Mouse (Mus musculus) lung, embryonic 16.5 days (tissue): Measurements from ENCODE around the gene Spout1. TPM values are rescaled to one million over a fixed set of nuclear protein-coding genes. Genes with fewer than 3 reads are reported as not detected.

Experiments
- ATAC-seq: fragments of 200-750 bp; cut with Nextera tagmentation; 2 replicates; pipeline ENCODE4 v1.8.0; 2017; ENCODE audit warnings: low read depth, mild to moderate bottlenecking, moderate library complexity
- H3K27ac ChIP-seq: fragments of 300-500 bp; sonication (generic); 2 replicates; pipeline ENCODE4 v1.5.1; 2014; ENCODE audit warnings: mild to moderate bottlenecking, control low read depth, low read length
- H3K27me3 ChIP-seq: fragments of 300-500 bp; sonication (generic); 2 replicates; pipeline ENCODE4 v1.6.1; 2014; ENCODE audit warnings: low read depth, low read length, mixed read lengths; ENCODE audit not compliant: control insufficient read depth, insufficient read depth
- H3K36me3 ChIP-seq: fragments of 300-500 bp; sonication (generic); 2 replicates; pipeline ENCODE4 v1.6.1; 2014; ENCODE audit warnings: low read length; ENCODE audit not compliant: control insufficient read depth, insufficient read depth
- H3K4me1 ChIP-seq: fragments of 300-500 bp; sonication (generic); replicated peaks from 2 replicates; pipeline ENCODE4 v1.6.1; 2014; ENCODE audit warnings: low read length, mixed read lengths; ENCODE audit not compliant: control insufficient read depth, insufficient read depth
- H3K4me2 ChIP-seq: fragments of 300-500 bp; sonication (generic); 2 replicates; pipeline ENCODE4 v1.6.1; 2014; ENCODE audit warnings: low read depth, low read length, control low read depth
- H3K4me3 ChIP-seq: fragments of 300-500 bp; sonication (generic); 2 replicates; pipeline ENCODE4 v1.5.1; 2014; ENCODE audit warnings: mild to moderate bottlenecking, low read length, control low read depth
- H3K9ac ChIP-seq: fragments of 300-500 bp; sonication (generic); 2 replicates; pipeline ENCODE4 v1.6.1; 2014; ENCODE audit warnings: low read length, control low read depth
- H3K9me3 ChIP-seq: fragments of 300-500 bp; sonication (generic); 2 replicates; pipeline ENCODE4 v1.6.1; 2016; ENCODE audit warnings: low read length; ENCODE audit not compliant: control insufficient read depth
- WGBS: fragments of 180-500 bp; shearing (Covaris S2); extraction: QIAGEN DNeasy Blood & Tissue Kit; methylation state at CpG from one replicate; pipeline ENCODE4 v1.1.7; 2014; 5-methylcytosine and 5-hydroxymethylcytosine counted together
- polyA plus RNA-seq: library from polyadenylated mRNA; unstranded; fragments of >200 nt; fragmentation: Nextera tagmentation; extraction: Ambion mirVana; gene quantifications from 2 replicates; pipeline ENCODE4 v1.2.1, GENCODE M21; 2015

The Spout1 gene
- 66.6 TPM in 2 replicates for polyA plus RNA-seq

GRCm38 (mm10) chr2:30177700-30178675, at the start of gene Spout1:
TSS of gene Spout1 (minus strand) at chr2:30178459.
- 1% methylated on average over 54 of the region's 54 CpGs for WGBS
- ATAC-seq: peak; percentile 100
- 0 out of 2 replicates have a peak within 1 kb of the TSS, but pooled peaks have one; percentile 12 for H3K27ac ChIP-seq

DNA sequence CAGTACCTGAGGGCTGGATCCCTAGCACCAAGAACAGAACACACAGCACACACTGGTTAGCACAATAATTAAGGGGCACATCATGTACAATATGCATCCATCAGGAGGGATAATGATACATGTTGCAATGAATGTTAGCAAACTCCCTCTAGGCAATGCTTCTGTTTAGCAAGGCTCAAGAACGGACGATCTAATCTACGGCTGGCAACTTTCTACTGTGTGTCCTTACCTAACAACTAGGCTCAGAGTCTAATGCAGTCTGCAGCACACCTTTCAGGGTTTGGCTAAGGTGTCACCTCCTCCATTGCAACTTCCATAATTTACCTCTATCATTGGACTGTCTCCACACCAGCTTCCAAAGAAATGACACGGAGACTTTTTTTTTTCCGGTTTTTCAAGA, 38.0 kb upstream of the Spout1 start:
- Histone ChIP-seq H3K27me3 (no peaks in the 10 kb centered on the region), H3K36me3 (no peaks in the 10 kb centered on the region), H3K27ac (no peak overlapping the region), H3K4me1 (no peaks in the 10 kb centered on the region), H3K9ac (no peak overlapping the region), H3K9me3 (no peaks in the 10 kb centered on the region), H3K4me2 (no peak overlapping the region), H3K4me3 (no peak overlapping the region)
- ATAC-seq: no peak
- WGBS: 93% methylated on average over 5 of the region's 5 CpGs

More at GRCm38 (mm10) chr2:30177700-30178675, at the start of gene Spout1:
- H3K36me3 ChIP-seq: peaks cover 29% of the 10 kb centered on the region
- H3K9ac ChIP-seq: peak within 1 kb of the TSS; percentile 79
- H3K4me2 ChIP-seq: peak within 1 kb of the TSS; percentile 57
- no peaks in the 10 kb centered on the region for H3K27me3 ChIP-seq
- no peaks in the 10 kb centered on the region for H3K9me3 ChIP-seq
- peak within 1 kb of the TSS; percentile 81 for H3K4me3 ChIP-seq
- peaks cover 8% of the 10 kb centered on the region for H3K4me1 ChIP-seq

GRCm38 (mm10) chr2:30215493-30215892, 37.2 kb upstream of the Spout1 start:
- H3K9me3 ChIP-seq: no peaks in the 10 kb centered on the region
- ATAC-seq: no peak
- H3K4me3 ChIP-seq: no peak overlapping the region
- H3K9ac ChIP-seq: no peak overlapping the region
- 51% methylated on average over 6 of the region's 6 CpGs for WGBS
- H3K27ac ChIP-seq: 0 out of 2 replicates have a peak overlapping the region, but pooled peaks have one; percentile 6
- no peak overlapping the region for H3K4me2 ChIP-seq
- H3K4me1 ChIP-seq: no peaks in the 10 kb centered on the region
- no peaks in the 10 kb centered on the region for H3K27me3 ChIP-seq
- no peaks in the 10 kb centered on the region for H3K36me3 ChIP-seq

DNA sequence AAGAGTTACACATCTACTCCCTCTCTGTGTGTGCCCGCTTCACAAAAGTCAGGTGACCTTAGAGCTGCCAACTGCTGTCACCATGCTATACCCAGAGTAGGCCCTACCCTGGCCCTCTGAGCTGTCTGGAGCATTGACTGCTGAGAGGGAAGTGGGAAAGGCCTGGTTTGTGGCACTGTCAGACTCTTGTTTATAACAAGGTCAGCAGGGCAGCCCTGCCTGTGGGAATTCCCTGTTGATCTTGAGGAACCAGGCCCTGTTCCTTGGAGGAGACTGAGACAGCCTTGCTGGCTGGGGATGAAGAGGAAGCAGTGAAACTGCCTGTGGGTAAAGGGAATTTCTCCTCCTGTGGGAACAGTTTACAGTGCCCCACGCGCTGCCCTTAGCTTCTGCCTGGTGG, 36.5 kb upstream of the Spout1 start:
- Histone ChIP-seq H3K27me3 (no peaks in the 10 kb centered on the region), H3K4me3 (no peak overlapping the region), H3K9me3 (no peaks in the 10 kb centered on the region), H3K9ac (no peak overlapping the region), H3K27ac (no peak overlapping the region), H3K36me3 (no peaks in the 10 kb centered on the region), H3K4me2 (no peak overlapping the region), H3K4me1 (no peaks in the 10 kb centered on the region)
- ATAC-seq: no peak
- WGBS: 81% methylated on average over 3 of the region's 3 CpGs

- Histone ChIP-seq H3K4me1 (no peaks in the 10 kb centered on the region), H3K9me3 (no peaks in the 10 kb centered on the region), H3K4me2 (no peak overlapping the region), H3K4me3 (no peak overlapping the region), H3K36me3 (no peaks in the 10 kb centered on the region), H3K27me3 (no peaks in the 10 kb centered on the region), H3K27ac (0 out of 2 replicates have a peak overlapping the region, but pooled peaks have one; percentile 24), H3K9ac (no peak overlapping the region)
- 58% methylated on average over 1 of the region's 1 CpGs for WGBS
- ATAC-seq: peak; percentile 67
Measured at GRCm38 (mm10) chr2:30212951-30213350, 34.7 kb upstream of the Spout1 start.

DNA sequence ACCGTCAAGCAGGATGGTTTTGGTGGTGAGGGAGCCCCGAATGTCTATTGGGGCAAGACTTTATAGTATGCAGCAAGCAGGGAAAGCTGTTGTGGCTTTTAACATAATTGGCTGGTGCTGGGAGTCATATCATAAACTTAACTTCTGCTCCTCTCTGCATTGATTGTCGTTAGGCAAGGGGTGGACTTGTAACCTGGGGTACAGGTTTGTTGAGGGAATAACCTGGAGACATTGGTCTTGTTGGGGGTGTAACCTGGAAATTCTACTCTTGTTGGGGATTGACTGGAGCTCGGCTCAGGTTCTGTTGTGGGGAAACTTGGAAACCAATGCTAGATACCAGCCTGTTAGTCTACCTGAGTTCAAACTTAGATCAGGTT, 33.9 kb upstream of the Spout1 start:
- WGBS: 76% methylated on average over 4 of the region's 4 CpGs
- no peak overlapping the region for H3K4me2 ChIP-seq
- H3K27ac ChIP-seq: no peak overlapping the region
- H3K36me3 ChIP-seq: no peaks in the 10 kb centered on the region
- no peaks in the 10 kb centered on the region for H3K27me3 ChIP-seq
- H3K4me1 ChIP-seq: no peaks in the 10 kb centered on the region
- H3K9me3 ChIP-seq: no peaks in the 10 kb centered on the region
- ATAC-seq: no peak
- no peak overlapping the region for H3K4me3 ChIP-seq
- no peak overlapping the region for H3K9ac ChIP-seq

GRCm38 (mm10) chr2:30211408-30212168, 33.3 kb upstream of the Spout1 start:
- Histone ChIP-seq H3K4me1 (peaks cover under 1% of the 10 kb centered on the region), H3K4me2 (no peak overlapping the region), H3K9ac (no peak overlapping the region), H3K27ac (no peak overlapping the region), H3K27me3 (no peaks in the 10 kb centered on the region), H3K36me3 (no peaks in the 10 kb centered on the region), H3K9me3 (no peaks in the 10 kb centered on the region), H3K4me3 (no peak overlapping the region)
- no peak for ATAC-seq
- 58% methylated on average over 6 of the region's 6 CpGs for WGBS

DNA sequence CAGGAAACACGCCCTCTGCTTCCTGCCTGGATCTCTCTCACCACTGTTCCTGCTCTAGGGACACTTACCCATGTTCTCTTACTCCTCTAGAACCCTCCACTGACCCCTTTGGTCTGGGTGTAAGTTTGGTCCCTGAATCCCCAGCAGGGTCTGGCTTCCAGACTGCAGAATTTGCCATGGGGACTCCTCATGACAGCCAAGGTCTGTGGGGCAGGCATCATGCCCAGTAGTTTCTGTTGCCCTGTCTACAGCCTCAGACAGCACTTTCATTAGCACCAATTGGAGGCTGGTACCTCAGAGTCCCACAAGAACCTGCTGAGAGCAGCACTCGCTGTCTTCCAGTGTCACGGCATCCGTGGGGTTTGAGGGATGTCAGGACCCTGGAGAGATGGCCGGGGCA, 29.6 kb upstream of the Spout1 start:
- Histone ChIP-seq H3K27ac (no peak overlapping the region), H3K4me3 (no peak overlapping the region), H3K9me3 (no peaks in the 10 kb centered on the region), H3K9ac (no peak overlapping the region), H3K36me3 (no peaks in the 10 kb centered on the region), H3K27me3 (no peaks in the 10 kb centered on the region), H3K4me2 (no peak overlapping the region), H3K4me1 (peaks cover 13% of the 10 kb centered on the region)
- WGBS: 70% methylated on average over 5 of the region's 5 CpGs
- no peak for ATAC-seq

GRCm38 (mm10) chr2:30207401-30207800, 29.1 kb upstream of the Spout1 start:
- Histone ChIP-seq H3K4me2 (no peak overlapping the region), H3K4me1 (peaks cover 13% of the 10 kb centered on the region), H3K36me3 (no peaks in the 10 kb centered on the region), H3K27ac (no peak overlapping the region), H3K9me3 (no peaks in the 10 kb centered on the region), H3K9ac (no peak overlapping the region), H3K27me3 (no peaks in the 10 kb centered on the region), H3K4me3 (no peak overlapping the region)
- ATAC-seq: no peak
- WGBS: 70% methylated on average over 4 of the region's 4 CpGs
